Mouse (Mus musculus) hindbrain, embryonic 13.5 days (tissue): Measurements from ENCODE around the gene Pigh. TPM values are rescaled to one million over a fixed set of nuclear protein-coding genes. Genes with fewer than 3 reads are reported as not detected.

Experiments
- ATAC-seq: fragments of 200-750 bp; cut with Nextera tagmentation; 2 replicates; pipeline ENCODE4 v1.8.0; 2017; ENCODE audit warnings: moderate TSS enrichment; ENCODE audit not compliant: low FRiP score
- H3K27ac ChIP-seq: fragments of 300-500 bp; sonication (generic); 2 replicates; pipeline ENCODE4 v1.5.1; 2015; ENCODE audit warnings: inconsistent platforms, mild to moderate bottlenecking, moderate library complexity
- H3K27me3 ChIP-seq: fragments of 300-500 bp; sonication (generic); 2 replicates; pipeline ENCODE4 v1.6.1; 2015; ENCODE audit warnings: mild to moderate bottlenecking, inconsistent platforms
- H3K36me3 ChIP-seq: fragments of 300-500 bp; sonication (generic); 2 replicates; pipeline ENCODE4 v1.6.1; 2015; ENCODE audit warnings: mild to moderate bottlenecking, inconsistent platforms
- H3K4me1 ChIP-seq: fragments of 300-500 bp; sonication (generic); replicated peaks from 2 replicates; pipeline ENCODE4 v1.6.1; 2015; ENCODE audit warnings: inconsistent platforms
- H3K4me2 ChIP-seq: fragments of 300-500 bp; sonication (generic); 2 replicates; pipeline ENCODE4 v1.6.1; 2015; ENCODE audit warnings: inconsistent platforms, mild to moderate bottlenecking, moderate library complexity
- H3K4me3 ChIP-seq: fragments of 300-500 bp; sonication (generic); 2 replicates; pipeline ENCODE4 v1.5.1; 2015; ENCODE audit warnings: mild to moderate bottlenecking, inconsistent platforms
- H3K9ac ChIP-seq: fragments of 300-500 bp; sonication (generic); 2 replicates; pipeline ENCODE4 v1.6.1; 2015; ENCODE audit warnings: mild to moderate bottlenecking, inconsistent platforms
- H3K9me3 ChIP-seq: fragments of 300-500 bp; sonication (generic); 2 replicates; pipeline ENCODE4 v1.6.1; 2016; ENCODE audit warnings: inconsistent platforms
- WGBS: fragments of 180-500 bp; shearing (Covaris S2); methylation state at CpG from one replicate; pipeline ENCODE4 v1.1.7; 2015; 5-methylcytosine and 5-hydroxymethylcytosine counted together
- polyA plus RNA-seq: library from polyadenylated mRNA; unstranded; fragments of >200 nt; fragmentation: Nextera tagmentation; extraction: Ambion mirVana; gene quantifications from 2 replicates; pipeline ENCODE4 v1.2.1, GENCODE M21; 2015

Gene Pigh
- polyA plus RNA-seq, 1 experiment from 2014 or later = 20.6 TPM

- H3K9ac ChIP-seq = no peak overlapping the region
- no peaks in the 10 kb centered on the region for H3K27me3 ChIP-seq
- no peak overlapping the region for H3K27ac ChIP-seq
- no peak overlapping the region for H3K4me2 ChIP-seq
- no peak for ATAC-seq
- WGBS = 92% methylated on average over 11 of the region's 11 CpGs
- H3K36me3 ChIP-seq = peaks cover 27% of the 10 kb centered on the region
- H3K4me1 ChIP-seq = no peaks in the 10 kb centered on the region
- H3K9me3 ChIP-seq = no peaks in the 10 kb centered on the region
- no peak overlapping the region for H3K4me3 ChIP-seq
These were observed 49.1 kb downstream of the Pigh start for GRCm38 (mm10) chr12:79040201-79040827.

DNA sequence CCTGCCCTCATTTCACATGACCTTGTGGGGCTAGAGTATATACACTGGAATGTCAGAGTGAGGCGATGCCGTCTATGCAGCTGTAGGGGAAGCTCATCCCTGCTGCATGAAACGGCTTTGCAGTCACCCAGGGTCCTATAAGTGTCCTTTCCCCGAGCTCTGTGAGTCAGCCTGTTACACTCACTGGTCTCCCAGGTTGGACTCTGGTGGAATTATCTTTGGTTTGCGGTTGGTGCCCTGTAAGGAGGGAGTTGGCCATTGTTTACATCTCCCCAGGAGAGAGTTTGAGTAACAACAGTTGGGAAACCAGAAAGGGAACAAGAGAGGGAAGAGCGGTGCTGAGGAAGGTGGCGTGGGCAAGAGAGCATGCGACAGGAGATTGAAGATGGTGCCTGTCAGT is 49.7 kb downstream of the Pigh start:
- Histone ChIP-seq H3K4me3 (no peak overlapping the region), H3K27me3 (no peaks in the 10 kb centered on the region), H3K36me3 (peaks cover 21% of the 10 kb centered on the region; the same call in 1 of the 2 replicates), H3K9me3 (no peaks in the 10 kb centered on the region), H3K27ac (no peak overlapping the region), H3K9ac (no peak overlapping the region), H3K4me1 (no peaks in the 10 kb centered on the region), H3K4me2 (no peak overlapping the region)
- WGBS = 74% methylated on average over 8 of the region's 8 CpGs
- no peak for ATAC-seq

DNA sequence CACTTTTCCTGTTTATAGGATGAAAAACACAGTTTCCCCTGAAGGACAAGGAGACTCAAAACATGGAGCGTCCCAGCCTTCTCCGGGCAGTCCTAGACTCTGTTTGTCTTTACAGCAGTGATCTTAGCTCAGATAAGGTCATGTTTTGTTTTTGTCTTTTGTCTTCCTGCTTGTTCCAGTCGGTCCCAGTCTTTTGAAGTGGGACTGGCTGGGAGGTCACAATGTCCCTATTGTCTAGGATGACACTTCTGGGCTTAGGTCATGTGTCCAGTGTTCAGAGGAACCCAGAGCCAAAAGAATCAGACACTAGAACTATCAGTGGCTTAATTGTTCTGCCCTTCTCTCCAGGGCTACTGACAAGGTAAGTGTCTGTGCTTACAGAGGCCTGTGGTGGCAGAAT is 54.1 kb downstream of the Pigh start:
- Histone ChIP-seq H3K36me3 (no peaks in the 10 kb centered on the region), H3K9ac (no peak overlapping the region)
- WGBS = 2% methylated on average over 3 of the region's 3 CpGs

DNA sequence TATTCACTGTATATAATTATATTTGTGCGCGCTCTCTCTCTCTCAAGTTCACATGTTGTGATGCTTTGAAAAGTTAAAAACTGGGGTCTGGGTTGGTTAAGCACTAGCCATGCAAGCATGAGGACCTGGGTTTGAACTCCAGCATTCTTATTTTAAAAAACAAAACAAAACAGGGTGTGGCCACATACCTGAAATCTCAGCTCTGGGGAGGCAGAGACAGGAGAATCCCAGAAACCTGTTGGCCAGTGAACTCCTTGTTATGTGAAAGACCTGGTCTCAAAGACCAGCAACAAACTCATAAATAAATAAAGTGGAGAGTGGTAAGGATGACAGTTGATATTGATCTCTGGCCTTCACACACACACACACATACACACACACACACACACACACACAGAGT is 55.1 kb downstream of the Pigh start:
- WGBS = 98% methylated on average over 2 of the region's 2 CpGs
- Histone ChIP-seq H3K4me1 (peaks cover 9% of the 10 kb centered on the region), H3K4me3 (no peak overlapping the region), H3K27me3 (no peaks in the 10 kb centered on the region), H3K36me3 (no peaks in the 10 kb centered on the region), H3K9me3 (no peaks in the 10 kb centered on the region), H3K4me2 (no peak overlapping the region), H3K27ac (no peak overlapping the region), H3K9ac (no peak overlapping the region)
- no peak for ATAC-seq

More for the DNA sequence above, 54.1 kb downstream of the Pigh start:
- Histone ChIP-seq H3K4me3 (no peak overlapping the region), H3K27me3 (no peaks in the 10 kb centered on the region), H3K9me3 (no peaks in the 10 kb centered on the region), H3K27ac (no peak overlapping the region), H3K4me1 (no peaks in the 10 kb centered on the region), H3K4me2 (no peak overlapping the region)
- no peak for ATAC-seq

Other genes starting within 250 kb of the Pigh start
- 119 and 122 TPM in 2 replicates for gene Atp6v1d, start 228.0 kb downstream of the Pigh start, polyA plus RNA-seq
- gene Eif2s1, start 227.8 kb downstream of the Pigh start, polyA plus RNA-seq = 154 and 170 TPM in 2 replicates
- 1.1 and 1.3 TPM in 2 replicates for gene Plek2, start 182.7 kb downstream of the Pigh start, polyA plus RNA-seq
- 44.1 and 49.8 TPM in 2 replicates for gene Tmem229b, start 82.0 kb downstream of the Pigh start, polyA plus RNA-seq
- 2.1 and 2.5 TPM in 2 replicates for gene Plekhh1, start 60.5 kb downstream of the Pigh start, polyA plus RNA-seq
- 37.3 and 41.0 TPM in 2 replicates for gene Arg2, start 41.1 kb upstream of the Pigh start, polyA plus RNA-seq
- gene Vti1b, start 83.0 kb upstream of the Pigh start, polyA plus RNA-seq = 195 and 196 TPM in 2 replicates
- gene Rdh11, start 102.6 kb upstream of the Pigh start, polyA plus RNA-seq = 25.4 and 26.2 TPM in 2 replicates
- 0.40 and 1.1 TPM in 2 replicates for gene Rdh12, start 119.3 kb upstream of the Pigh start, polyA plus RNA-seq
- 10.7 and 11.8 TPM in 2 replicates for gene Zfyve26, start 206.7 kb upstream of the Pigh start, polyA plus RNA-seq
- gene Rad51b, start 207.6 kb upstream of the Pigh start, polyA plus RNA-seq = 2.4 TPM in 2 replicates